Mouse (Mus musculus): Measurements from ENCODE around the gene Hist1h2bn. TPM values are rescaled to one million over a fixed set of nuclear protein-coding genes. Genes with fewer than 3 reads are reported as not detected.

Hist1h2bn gene
- total RNA-seq (2023; ENCODE audit: inconsistent age) = 79.2 to 91.1 TPM (median 87.7 TPM) in 4 replicates

DNA sequence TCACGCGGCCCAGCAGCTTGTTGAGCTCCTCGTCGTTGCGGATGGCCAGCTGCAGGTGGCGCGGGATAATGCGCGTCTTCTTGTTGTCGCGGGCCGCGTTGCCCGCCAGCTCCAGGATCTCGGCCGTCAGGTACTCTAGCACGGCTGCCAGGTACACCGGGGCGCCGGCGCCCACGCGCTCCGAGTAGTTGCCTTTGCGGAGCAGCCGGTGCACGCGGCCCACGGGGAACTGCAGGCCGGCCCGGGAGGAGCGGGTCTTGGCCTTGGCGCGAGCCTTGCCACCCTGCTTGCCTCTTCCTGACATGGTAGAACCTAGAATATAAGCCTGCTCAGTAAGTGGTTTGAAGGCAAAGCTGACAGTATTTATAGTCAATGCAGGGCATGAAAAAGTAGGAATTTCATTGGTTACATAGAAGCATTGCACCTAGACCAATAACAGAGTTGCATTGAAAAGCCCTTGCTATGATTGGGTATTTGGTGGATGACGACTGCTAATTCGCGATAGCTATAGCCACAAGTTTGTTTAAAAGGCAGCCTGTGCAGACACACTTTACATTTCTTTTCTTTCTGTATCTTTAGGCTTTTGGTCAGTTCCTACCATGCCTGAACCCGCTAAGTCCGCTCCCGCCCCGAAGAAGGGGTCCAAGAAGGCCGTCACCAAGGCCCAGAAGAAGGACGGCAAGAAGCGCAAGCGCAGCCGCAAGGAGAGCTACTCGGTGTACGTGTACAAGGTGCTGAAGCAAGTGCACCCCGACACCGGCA, at the start of gene Hist1h2bn, which contains the start of gene Hist1h2ak:
Hist1h2bn (plus strand) TSS at position 600 of the 762 bp plus-strand sequence.
Hist1h2ak (minus strand) TSS at position 304 of the 762 bp plus-strand sequence.

DNA sequence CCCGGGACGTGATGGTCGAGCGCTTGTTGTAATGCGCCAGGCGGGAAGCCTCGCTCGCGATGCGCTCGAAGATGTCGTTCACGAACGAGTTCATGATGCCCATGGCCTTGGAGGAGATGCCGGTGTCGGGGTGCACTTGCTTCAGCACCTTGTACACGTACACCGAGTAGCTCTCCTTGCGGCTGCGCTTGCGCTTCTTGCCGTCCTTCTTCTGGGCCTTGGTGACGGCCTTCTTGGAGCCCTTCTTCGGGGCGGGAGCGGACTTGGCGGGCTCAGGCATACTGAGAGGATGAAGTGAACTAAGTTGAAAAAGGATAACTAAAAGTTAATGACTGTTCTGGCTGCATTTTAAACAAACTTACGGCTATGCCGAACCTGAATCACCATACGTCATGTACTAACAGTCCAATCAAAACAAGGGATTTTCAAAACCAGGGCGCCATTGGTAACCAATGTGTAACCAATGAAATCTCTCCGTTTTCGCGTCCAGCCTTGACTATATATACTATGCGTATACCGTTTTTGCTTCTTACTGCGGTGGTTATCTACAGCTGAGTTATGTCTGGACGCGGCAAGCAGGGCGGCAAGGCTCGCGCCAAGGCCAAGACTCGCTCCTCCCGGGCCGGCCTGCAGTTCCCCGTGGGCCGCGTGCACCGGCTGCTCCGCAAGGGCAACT, 37.9 kb upstream of the Hist1h2bn start, which contains the start of the genes Hist1h2bl and Hist1h2ai:
Hist1h2bl (minus strand) TSS at position 280 of the 676 bp plus-strand sequence.
Hist1h2ai (plus strand) TSS at position 559 of the 676 bp plus-strand sequence.

DNA sequence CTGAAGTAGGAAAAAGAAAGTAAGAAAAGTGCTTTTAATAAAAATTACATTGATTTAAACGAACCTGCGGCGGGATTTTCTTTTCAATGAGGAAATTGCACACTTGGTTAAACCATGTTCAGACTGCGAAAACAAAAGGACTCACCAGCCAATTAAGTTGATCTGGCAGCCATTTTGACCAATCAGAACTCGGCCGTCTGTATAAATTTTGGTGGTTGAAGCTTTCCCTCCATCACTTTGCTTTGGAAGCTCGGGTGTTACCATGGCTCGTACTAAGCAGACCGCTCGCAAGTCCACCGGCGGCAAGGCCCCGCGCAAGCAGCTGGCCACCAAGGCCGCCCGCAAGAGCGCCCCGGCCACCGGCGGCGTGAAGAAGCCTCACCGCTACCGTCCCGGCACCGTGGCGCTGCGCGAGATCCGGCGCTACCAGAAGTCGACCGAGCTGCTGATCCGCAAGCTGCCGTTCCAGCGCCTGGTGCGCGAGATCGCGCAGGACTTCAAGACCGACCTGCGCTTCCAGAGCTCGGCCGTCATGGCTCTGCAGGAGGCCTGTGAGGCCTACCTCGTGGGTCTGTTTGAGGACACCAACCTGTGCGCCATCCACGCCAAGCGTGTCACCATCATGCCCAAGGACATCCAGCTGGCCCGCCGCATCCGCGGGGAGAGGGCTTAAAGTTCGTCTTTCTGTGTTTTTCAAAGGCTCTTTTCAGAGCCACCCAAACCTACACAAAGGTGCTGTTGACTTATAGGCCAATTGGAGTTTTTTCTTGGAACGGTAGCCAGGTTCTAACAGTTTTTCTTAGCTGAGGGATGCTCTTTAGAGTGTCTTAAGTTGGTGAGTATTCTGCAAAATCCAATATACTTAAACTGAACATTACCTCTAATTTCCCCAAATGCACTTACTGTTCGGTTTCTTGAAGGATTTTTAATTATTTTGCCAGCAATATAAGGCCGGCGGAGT, 36.2 kb upstream of the Hist1h2bn start, which contains the start of gene Hist1h3h:
Hist1h3h (plus strand) TSS at position 263 of the 961 bp plus-strand sequence.

DNA sequence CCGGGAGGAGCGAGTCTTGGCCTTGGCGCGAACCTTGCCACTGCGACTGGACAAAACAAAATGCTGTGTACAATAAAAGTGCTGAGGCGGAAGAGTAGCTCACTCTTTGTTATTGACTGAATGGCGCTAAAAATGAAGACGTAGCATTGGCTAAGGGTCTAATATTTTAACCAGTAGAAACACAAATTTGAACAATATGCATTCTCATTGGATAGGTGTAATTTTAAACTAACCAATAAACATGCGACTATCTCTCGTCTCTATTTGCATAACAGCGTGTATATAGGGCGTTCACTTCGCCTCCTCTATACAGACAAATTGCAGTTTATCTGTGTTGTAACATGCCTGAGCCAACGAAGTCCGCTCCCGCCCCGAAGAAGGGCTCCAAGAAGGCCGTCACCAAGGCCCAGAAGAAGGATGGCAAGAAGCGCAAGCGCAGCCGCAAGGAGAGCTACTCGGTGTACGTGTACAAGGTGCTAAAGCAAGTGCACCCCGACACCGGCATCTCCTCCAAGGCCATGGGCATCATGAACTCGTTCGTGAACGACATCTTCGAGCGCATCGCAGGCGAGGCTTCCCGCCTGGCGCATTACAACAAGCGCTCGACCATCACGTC, 32.1 kb upstream of the Hist1h2bn start, which contains the start of gene Hist1h2bm:
Hist1h2bm (plus strand) TSS at position 288 of the 616 bp plus-strand sequence.

DNA sequence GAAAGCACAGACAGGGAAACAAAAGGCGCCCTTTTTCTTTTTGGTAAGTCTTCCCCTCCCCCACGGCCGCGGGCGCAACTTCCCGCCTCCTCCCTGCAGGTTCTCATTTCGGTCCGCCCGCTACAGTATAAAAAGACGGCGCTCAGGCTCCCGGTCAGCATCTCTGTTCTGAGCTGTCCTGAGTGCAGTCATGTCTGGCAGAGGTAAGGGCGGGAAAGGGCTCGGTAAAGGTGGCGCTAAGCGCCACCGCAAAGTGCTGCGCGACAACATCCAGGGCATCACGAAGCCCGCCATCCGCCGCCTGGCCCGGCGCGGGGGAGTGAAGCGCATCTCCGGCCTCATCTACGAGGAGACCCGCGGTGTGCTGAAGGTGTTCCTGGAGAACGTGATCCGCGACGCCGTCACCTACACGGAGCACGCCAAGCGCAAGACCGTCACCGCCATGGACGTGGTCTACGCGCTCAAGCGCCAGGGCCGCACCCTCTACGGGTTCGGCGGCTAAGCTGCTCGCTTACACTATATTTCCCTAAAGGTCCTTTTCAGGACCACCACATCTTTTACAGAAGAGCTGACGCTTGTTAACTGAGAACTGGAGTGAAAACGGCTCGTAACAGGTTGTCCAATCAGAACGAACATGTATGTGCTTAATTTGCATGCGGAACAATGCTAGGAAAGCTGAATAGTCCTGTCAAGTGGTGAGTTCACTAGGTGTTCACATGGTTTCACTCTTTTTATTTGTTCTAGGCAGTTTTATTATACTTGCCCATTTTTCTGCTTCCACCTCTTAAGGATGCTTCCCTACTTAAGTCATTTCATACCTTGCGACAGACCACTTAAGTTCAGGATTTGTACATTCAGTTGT, 18.8 kb upstream of the Hist1h2bn start, which contains the start of gene Hist1h4j:
Hist1h4j (plus strand) TSS at position 159 of the 862 bp plus-strand sequence.

DNA sequence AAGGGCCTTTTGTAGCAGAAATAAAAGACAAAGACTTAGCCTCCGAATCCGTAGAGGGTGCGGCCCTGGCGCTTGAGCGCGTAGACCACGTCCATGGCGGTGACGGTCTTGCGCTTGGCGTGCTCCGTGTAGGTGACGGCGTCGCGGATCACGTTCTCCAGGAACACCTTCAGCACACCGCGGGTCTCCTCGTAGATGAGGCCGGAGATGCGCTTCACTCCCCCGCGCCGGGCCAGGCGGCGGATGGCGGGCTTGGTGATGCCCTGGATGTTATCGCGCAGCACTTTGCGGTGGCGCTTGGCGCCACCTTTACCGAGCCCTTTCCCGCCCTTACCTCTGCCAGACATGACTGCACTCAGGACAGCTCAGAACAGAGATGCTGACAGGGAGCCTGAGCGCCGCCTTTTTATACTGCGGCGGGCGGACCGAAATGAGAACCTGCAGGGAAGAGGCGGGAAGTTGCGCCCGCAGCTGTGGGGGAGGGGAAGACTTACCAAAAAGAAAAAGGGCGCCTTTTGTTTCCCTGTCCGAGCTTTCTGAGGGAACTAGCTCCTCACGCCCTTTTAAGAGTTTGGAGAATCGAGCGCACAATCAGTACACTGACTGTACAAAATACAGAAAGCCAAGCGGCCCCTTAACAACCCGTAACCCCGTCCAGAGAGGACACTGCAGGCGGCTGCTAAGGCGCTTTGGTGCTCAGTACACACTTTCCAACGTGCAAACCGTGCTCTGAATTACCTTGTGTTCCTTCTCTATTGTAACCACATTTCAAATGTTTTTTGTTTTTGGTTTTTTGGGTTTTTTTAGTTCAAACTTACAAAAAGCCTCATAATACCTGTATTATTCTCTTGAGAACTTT, 3.5 kb upstream of the Hist1h2bn start, which contains the start of gene Hist1h4k:
Hist1h4k (minus strand) TSS at position 347 of the 859 bp plus-strand sequence.

DNA sequence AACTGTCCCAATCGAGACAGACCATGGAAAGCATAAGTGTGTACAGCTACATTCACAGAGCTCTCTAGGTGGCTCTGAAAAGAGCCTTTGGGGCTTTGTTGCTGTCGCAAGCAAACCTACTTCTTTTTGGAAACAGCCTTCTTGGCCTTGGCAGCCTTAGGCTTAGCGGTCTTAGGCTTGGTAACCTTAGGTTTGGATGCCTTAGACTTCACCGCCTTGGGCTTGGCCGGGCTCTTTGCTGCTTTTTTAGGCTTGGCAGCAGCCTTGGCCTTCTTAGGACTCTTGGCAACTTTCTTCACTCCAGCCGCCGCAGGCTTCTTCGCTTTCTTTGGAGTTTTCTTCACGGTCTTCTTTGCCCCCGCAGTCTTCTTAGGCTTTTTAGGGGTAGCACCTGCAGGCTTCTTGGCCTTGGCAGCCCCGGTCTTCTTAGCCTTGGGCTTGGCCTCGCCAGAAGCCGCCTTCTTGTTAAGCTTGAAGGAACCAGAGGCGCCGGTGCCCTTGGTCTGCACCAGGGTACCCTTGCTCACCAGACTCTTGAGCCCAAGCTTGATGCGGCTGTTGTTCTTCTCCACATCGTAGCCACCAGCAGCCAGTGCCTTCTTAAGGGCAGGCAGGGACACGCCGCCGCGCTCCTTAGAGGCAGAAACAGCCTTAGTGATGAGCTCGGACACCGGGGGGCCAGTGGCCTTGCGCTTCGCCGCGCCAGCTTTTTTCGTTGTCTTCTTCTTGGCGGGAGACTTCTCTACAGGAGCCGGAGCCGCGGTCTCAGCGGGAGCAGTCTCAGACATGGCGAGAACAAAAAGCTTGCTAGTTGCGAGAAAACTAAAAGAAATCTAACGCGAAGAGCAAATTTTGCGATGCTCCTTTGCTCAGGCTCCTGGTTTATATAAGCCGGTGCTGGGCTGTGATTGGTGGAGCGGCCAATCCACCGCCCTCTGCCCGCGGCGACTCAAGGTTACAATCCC, 26.1 kb downstream of the Hist1h2bn start, which contains the start of gene Hist1h1b:
Hist1h1b (minus strand) TSS at position 859 of the 965 bp plus-strand sequence.

DNA sequence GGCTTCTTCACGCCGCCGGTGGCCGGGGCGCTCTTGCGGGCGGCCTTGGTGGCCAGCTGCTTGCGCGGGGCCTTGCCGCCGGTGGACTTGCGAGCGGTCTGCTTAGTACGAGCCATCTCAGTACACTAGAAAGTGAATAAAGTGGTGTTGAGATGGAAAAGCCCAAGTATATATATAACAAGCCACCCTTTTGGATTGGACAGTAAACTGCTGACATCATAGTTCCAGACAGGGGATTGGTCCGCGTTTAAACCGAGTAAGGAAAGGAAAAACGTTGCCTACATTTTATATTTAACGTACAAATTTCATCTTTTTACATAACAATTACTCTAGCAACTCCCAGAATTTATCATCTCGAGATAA, 29.3 kb downstream of the Hist1h2bn start, which contains the start of gene Hist1h3i:
Hist1h3i (minus strand) TSS at position 116 of the 363 bp plus-strand sequence.

DNA sequence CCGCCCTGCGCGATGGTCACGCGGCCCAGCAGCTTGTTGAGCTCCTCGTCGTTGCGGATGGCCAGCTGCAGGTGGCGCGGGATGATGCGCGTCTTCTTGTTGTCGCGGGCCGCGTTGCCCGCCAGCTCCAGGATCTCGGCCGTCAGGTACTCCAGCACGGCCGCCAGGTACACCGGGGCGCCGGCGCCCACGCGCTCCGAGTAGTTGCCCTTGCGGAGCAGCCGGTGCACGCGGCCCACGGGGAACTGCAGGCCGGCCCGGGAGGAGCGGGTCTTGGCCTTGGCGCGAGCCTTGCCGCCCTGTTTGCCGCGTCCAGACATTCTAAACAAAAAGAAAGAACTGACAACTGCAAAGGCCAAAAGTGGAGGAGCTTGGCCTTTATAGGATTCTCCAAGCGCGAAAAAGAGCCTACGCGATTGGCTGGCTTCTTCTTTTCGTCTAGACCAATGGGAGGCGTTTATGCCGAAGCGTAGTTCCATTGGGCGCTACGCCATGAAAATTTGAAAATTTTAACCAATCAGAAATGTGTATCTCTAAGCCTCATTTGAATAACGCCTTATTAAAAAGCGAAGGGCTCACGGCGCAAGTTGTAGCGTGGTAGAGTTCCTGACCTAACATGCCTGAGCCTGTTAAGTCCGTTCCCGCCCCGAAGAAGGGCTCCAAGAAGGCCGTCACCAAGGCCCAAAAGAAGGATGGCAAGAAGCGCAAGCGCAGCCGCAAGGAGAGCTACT, 33.1 kb downstream of the Hist1h2bn start, which contains the start of the genes Hist1h2an and Hist1h2bp:
Hist1h2an (minus strand) TSS at position 320 of the 731 bp plus-strand sequence.
Hist1h2bp (plus strand) TSS at position 563 of the 731 bp plus-strand sequence.

Other genes with a start within 250 kb of the Hist1h2bn start
- gene Zkscan8, start 223.0 kb upstream of the Hist1h2bn start, total RNA-seq (2023; ENCODE audit: inconsistent age) = 11.4 to 14.0 TPM (median 12.5 TPM) in 4 replicates
- gene Olfr1366, start 211.3 kb upstream of the Hist1h2bn start, total RNA-seq (2023; ENCODE audit: inconsistent age) = not detected in 4 replicates
- not detected in 4 replicates for gene Olfr1535, start 194.2 kb upstream of the Hist1h2bn start, total RNA-seq (2023; ENCODE audit: inconsistent age)
- gene Olfr1364, start 172.4 kb upstream of the Hist1h2bn start, total RNA-seq (2023; ENCODE audit: inconsistent age) = not detected in 4 replicates
- gene Olfr1362, start 140.1 kb upstream of the Hist1h2bn start, total RNA-seq (2023; ENCODE audit: inconsistent age) = not detected in 4 replicates
- gene Olfr11, start 111.6 kb upstream of the Hist1h2bn start, total RNA-seq (2023; ENCODE audit: inconsistent age) = not detected in 4 replicates
- not detected in 4 replicates for gene Olfr1361, start 90.7 kb upstream of the Hist1h2bn start, total RNA-seq (2023; ENCODE audit: inconsistent age)
- gene Olfr1360, start 76.7 kb upstream of the Hist1h2bn start, total RNA-seq (2023; ENCODE audit: inconsistent age) = not detected in 4 replicates
- gene Olfr1359, start 56.0 kb upstream of the Hist1h2bn start, total RNA-seq (2023; ENCODE audit: inconsistent age) = not detected in 4 replicates
- 101 to 134 TPM (median 110 TPM) in 4 replicates for gene Hist1h2bl, start 38.0 kb upstream of the Hist1h2bn start, total RNA-seq (2023; ENCODE audit: inconsistent age)
- 57.4 to 111 TPM (median 95.3 TPM) in 4 replicates for gene Hist1h2ai, start 37.7 kb upstream of the Hist1h2bn start, total RNA-seq (2023; ENCODE audit: inconsistent age)
- gene Hist1h3h, start 36.5 kb upstream of the Hist1h2bn start, total RNA-seq (2023; ENCODE audit: inconsistent age) = 119 to 230 TPM (median 147 TPM) in 4 replicates
- gene Hist1h2bm, start 32.1 kb upstream of the Hist1h2bn start, total RNA-seq (2023; ENCODE audit: inconsistent age) = 10.5 to 15.1 TPM (median 12.2 TPM) in 4 replicates
- gene Hist1h4j, start 19.1 kb upstream of the Hist1h2bn start, total RNA-seq (2023; ENCODE audit: inconsistent age) = 11.8 to 18.5 TPM (median 15.7 TPM) in 4 replicates
- 345 to 580 TPM (median 393 TPM) in 4 replicates for gene Hist1h4k, start 3.6 kb upstream of the Hist1h2bn start, total RNA-seq (2023; ENCODE audit: inconsistent age)
- gene Hist1h2ak, start 296 bp upstream of the Hist1h2bn start, total RNA-seq (2023; ENCODE audit: inconsistent age) = 43.9 to 61.4 TPM (median 49.5 TPM) in 4 replicates
- gene Hist1h1b, start 26.5 kb downstream of the Hist1h2bn start, total RNA-seq (2023; ENCODE audit: inconsistent age) = 64.3 to 100 TPM (median 75.1 TPM) in 4 replicates
- 159 to 245 TPM (median 224 TPM) in 4 replicates for gene Hist1h3i, start 29.2 kb downstream of the Hist1h2bn start, total RNA-seq (2023; ENCODE audit: inconsistent age)
- 26.3 to 53.4 TPM (median 30.7 TPM) in 4 replicates for gene Hist1h2an, start 33.1 kb downstream of the Hist1h2bn start, total RNA-seq (2023; ENCODE audit: inconsistent age)
- gene Hist1h2bp, start 33.3 kb downstream of the Hist1h2bn start, total RNA-seq (2023; ENCODE audit: inconsistent age) = 38.6 to 53.7 TPM (median 48.7 TPM) in 4 replicates
- 179 to 205 TPM (median 201 TPM) in 4 replicates for gene Hist1h2bq, start 56.1 kb downstream of the Hist1h2bn start, total RNA-seq (2023; ENCODE audit: inconsistent age)
- gene Hist1h2ao, start 56.3 kb downstream of the Hist1h2bn start, total RNA-seq (2023; ENCODE audit: inconsistent age) = 199 to 315 TPM (median 296 TPM) in 4 replicates
- gene Hist1h4m, start 57.6 kb downstream of the Hist1h2bn start, total RNA-seq (2023; ENCODE audit: inconsistent age) = 283 to 393 TPM (median 343 TPM) in 4 replicates
- gene Hist1h4n, start 78.1 kb downstream of the Hist1h2bn start, total RNA-seq (2023; ENCODE audit: inconsistent age) = 138 to 258 TPM (median 167 TPM) in 4 replicates
- gene Hist1h2ap, start 79.4 kb downstream of the Hist1h2bn start, total RNA-seq (2023; ENCODE audit: inconsistent age) = 46.5 to 101 TPM (median 67.4 TPM) in 4 replicates
- 177 to 204 TPM (median 198 TPM) in 4 replicates for gene Hist1h2br, start 79.6 kb downstream of the Hist1h2bn start, total RNA-seq (2023; ENCODE audit: inconsistent age)
- gene Zfp184, start 191.0 kb downstream of the Hist1h2bn start, total RNA-seq (2023; ENCODE audit: inconsistent age) = 3.0 to 5.1 TPM (median 4.2 TPM) in 4 replicates
- gene Pom121l2, start 227.1 kb downstream of the Hist1h2bn start, total RNA-seq (2023; ENCODE audit: inconsistent age) = not detected in 4 replicates